Mouse (Mus musculus) neural tube, embryonic 11.5 days (tissue): Measurements from ENCODE around the gene Tdrd5. TPM values are rescaled to one million over a fixed set of nuclear protein-coding genes. Genes with fewer than 3 reads are reported as not detected.

Experiments used
- ATAC-seq: fragments of 200-750 bp; cut with Nextera tagmentation; 2 replicates; pipeline ENCODE4 v1.8.0; 2017; ENCODE audit warnings: moderate number of reproducible peaks, mild to moderate bottlenecking, moderate TSS enrichment, moderate library complexity; ENCODE audit not compliant: insufficient read depth, low FRiP score, low TSS enrichment
- DNase-seq: peaks from one replicate; pipeline ENCODE4 v3.0.0-alpha.2; 2015; ENCODE audit warnings: low spot score
- H3K27ac ChIP-seq: fragments of 300-500 bp; sonication (generic); 2 replicates; pipeline ENCODE4 v1.5.1; 2014; ENCODE audit warnings: low read depth, mild to moderate bottlenecking, low read length
- H3K27me3 ChIP-seq: fragments of 300-500 bp; sonication (generic); 2 replicates; pipeline ENCODE4 v1.6.1; 2014; ENCODE audit warnings: mild to moderate bottlenecking, low read length, mixed read lengths; ENCODE audit not compliant: control insufficient read depth, insufficient read depth
- H3K36me3 ChIP-seq: fragments of 300-500 bp; sonication (generic); 2 replicates; pipeline ENCODE4 v1.6.1; 2014; ENCODE audit warnings: mild to moderate bottlenecking, low read length, moderate library complexity, mixed read lengths; ENCODE audit not compliant: control insufficient read depth, insufficient read depth
- H3K4me1 ChIP-seq: fragments of 300-500 bp; sonication (generic); 2 replicates; pipeline ENCODE4 v1.6.1; 2014; ENCODE audit warnings: low read length, mixed read lengths; ENCODE audit not compliant: control insufficient read depth, insufficient read depth
- H3K4me2 ChIP-seq: fragments of 300-500 bp; sonication (generic); 2 replicates; pipeline ENCODE4 v1.6.1; 2014; ENCODE audit warnings: low read depth, mild to moderate bottlenecking, moderate library complexity
- H3K4me3 ChIP-seq: fragments of 300-500 bp; sonication (generic); 2 replicates; pipeline ENCODE4 v1.5.1; 2014; ENCODE audit warnings: low read depth, low read length
- H3K9ac ChIP-seq: fragments of 300-500 bp; sonication (generic); 2 replicates; pipeline ENCODE4 v1.6.1; 2014; ENCODE audit warnings: mild to moderate bottlenecking, low read length
- H3K9me3 ChIP-seq: fragments of 300-500 bp; sonication (generic); 2 replicates; pipeline ENCODE4 v1.6.1; 2016; ENCODE audit warnings: low read length; ENCODE audit not compliant: control insufficient read depth
- WGBS: fragments of 180-500 bp; shearing (Covaris S2); extraction: QIAGEN DNeasy Blood & Tissue Kit; methylation state at CpG from one replicate; pipeline ENCODE4 v1.1.7; 2014; 5-methylcytosine and 5-hydroxymethylcytosine counted together
- polyA plus RNA-seq: library from polyadenylated mRNA; unstranded; fragments of >200 nt; fragmentation: Nextera tagmentation; extraction: Ambion mirVana; gene quantifications from 2 replicates; pipeline ENCODE4 v1.2.1, GENCODE M21; 2014

The Tdrd5 gene
- 0.07 TPM in 1 of 2 replicates, not detected in the other for polyA plus RNA-seq

DNA sequence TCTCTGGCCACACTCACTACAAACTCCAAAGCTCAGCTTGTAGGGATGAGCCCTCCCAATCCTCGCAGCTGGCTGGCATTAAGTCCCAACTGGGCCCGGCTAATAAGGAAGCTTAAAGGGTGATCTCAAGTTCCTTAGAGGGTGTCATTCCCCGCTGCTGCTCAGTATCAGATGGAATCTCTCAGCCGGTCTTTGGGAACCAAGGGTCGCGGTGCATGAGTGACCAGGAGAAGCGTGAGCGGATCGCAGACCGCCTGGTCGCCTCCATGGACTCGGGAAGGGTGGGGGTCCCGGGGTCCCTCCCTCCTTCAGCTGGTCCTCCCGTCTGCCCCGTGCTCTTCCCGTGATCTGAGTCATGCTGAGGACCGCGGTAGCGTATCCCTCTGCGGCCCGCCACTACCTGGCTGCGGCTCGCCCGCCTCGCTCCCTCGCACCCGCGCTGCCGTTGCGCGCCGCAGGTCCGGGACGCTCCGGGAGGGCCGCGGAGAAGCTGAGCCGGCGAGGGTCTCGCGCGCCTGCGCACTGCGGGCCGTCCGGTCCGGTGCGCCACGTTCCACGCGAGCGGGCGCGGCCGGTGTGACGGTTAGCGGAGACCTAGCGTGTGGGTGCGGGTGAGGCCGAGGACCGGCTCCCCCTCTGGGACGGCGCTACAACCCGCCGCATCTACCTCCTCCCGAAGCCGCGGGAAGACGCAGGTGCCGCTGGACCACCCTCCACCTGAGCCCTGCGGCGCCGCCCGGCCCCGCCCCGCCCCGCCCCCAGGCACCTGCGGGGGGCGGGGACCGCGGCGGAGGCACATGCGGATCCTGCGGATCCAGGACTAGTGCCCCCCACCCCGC lies at the start of gene Tdrd5:
Gene Tdrd5 (minus strand): TSS at position 754 of the 839 bp plus-strand sequence.
- WGBS: under 1% methylated on average over 68 of the region's 85 CpGs
- H3K27ac ChIP-seq: no peak within 1 kb of the TSS
- H3K36me3 ChIP-seq: no peaks in the 10 kb centered on the region
- peak; percentile 65 for DNase-seq
- peak within 1 kb of the TSS; percentile 69 for H3K4me3 ChIP-seq
- ATAC-seq: peak; percentile 65
- no peaks in the 10 kb centered on the region; the same call in 1 of the 2 replicates for H3K4me1 ChIP-seq
- H3K9ac ChIP-seq: peak within 1 kb of the TSS; percentile 39
- no peaks in the 10 kb centered on the region for H3K9me3 ChIP-seq
- H3K4me2 ChIP-seq: peak within 1 kb of the TSS; percentile 99
- H3K27me3 ChIP-seq: peaks cover 31% of the 10 kb centered on the region

DNA sequence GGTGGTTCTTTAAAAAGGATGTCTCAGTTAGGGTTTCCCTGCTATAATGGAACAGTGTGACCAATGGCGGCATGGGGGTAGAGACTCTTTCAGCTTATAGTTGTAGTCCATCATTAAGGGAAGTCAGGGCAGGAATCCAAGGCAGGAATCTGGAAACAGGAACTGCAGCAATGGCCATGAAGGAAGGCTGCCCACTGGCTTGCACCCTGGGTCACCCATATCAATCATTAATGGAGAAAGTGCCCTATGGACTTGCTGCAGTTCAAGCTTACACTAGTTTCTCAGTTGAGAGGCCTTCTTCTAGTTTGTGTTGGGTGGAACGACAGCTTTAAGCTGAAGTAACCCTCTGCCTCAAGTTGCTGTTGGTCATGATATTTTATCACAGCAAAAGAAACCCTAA lies 49.0 kb upstream of the Tdrd5 start:
- Histone ChIP-seq H3K4me3 (no peak overlapping the region), H3K36me3 (no peaks in the 10 kb centered on the region), H3K9me3 (no peaks in the 10 kb centered on the region), H3K27ac (no peak overlapping the region), H3K27me3 (no peaks in the 10 kb centered on the region), H3K4me1 (no peaks in the 10 kb centered on the region), H3K4me2 (no peak overlapping the region), H3K9ac (no peak overlapping the region)
- ATAC-seq: no peak
- WGBS: 95% methylated on average over 2 of the region's 2 CpGs
- no peak for DNase-seq

DNA sequence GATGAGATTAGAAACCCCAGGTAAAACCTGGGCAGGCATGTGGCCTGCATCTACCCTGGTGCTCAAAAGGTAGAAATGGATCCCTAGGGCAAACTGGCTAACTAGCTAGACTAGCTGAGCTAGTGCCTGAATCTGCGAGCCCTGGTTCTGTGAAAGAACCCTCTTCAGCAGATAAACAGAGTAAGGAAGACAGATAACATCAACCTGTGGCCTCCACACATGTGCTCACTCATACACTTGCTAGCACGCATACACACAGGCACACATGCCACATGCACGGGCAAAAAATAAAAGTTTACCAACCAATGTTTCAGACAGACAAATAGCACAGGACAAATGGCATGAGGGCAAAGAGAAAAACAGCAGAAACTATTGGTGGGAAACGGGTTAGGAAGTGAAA lies 47.0 kb upstream of the Tdrd5 start:
- no peak overlapping the region for H3K4me2 ChIP-seq
- no peaks in the 10 kb centered on the region for H3K4me1 ChIP-seq
- H3K9ac ChIP-seq: no peak overlapping the region
- no peak for ATAC-seq
- no peak overlapping the region for H3K27ac ChIP-seq
- H3K27me3 ChIP-seq: no peaks in the 10 kb centered on the region
- 88% methylated on average over 4 of the region's 4 CpGs for WGBS
- no peak overlapping the region for H3K4me3 ChIP-seq
- DNase-seq: no peak
- H3K36me3 ChIP-seq: no peaks in the 10 kb centered on the region
- H3K9me3 ChIP-seq: no peaks in the 10 kb centered on the region

DNA sequence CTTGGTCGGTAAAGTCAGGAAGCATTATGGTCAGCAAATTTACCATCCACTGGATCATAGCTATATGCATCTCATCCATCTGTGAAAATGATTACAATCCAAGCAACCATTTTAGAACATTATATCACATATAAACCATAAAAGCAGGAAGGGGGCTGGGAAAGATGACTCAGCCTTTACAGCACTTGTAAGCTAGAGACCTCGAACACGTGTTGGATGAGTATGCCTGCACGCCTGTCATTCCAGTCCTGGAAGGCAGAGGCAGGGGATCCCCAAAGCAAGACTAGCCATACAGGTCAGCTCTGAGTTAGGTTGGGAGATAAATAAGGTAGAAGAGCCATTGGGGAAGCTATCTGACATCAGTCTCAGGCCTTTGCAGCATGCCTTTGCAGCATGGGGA lies 45.6 kb upstream of the Tdrd5 start:
- Histone ChIP-seq H3K4me1 (no peaks in the 10 kb centered on the region), H3K4me3 (no peak overlapping the region), H3K4me2 (no peak overlapping the region), H3K27ac (no peak overlapping the region), H3K36me3 (no peaks in the 10 kb centered on the region), H3K27me3 (no peaks in the 10 kb centered on the region), H3K9ac (no peak overlapping the region), H3K9me3 (no peaks in the 10 kb centered on the region)
- WGBS: 85% methylated on average over 4 of the region's 4 CpGs
- ATAC-seq (no peak), DNase-seq (no peak)

DNA sequence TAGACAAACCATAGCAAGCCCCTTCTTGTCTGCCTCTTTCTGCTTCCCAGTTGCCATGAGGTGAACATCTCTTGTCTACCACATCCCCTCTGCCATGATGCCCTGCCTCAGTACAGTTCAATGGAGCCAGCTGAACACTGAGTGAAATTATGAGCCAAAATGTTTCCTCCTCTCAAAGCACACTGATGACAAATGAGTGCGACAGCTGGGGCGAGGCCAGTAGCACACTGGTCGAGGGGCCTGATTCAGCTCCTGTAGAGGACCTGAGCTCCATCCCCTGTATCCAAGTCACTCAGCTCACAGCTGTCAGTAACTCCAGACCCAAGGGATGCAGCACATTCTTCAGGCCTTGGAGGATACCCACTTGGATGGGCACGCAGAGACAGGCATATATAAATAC lies 42.2 kb upstream of the Tdrd5 start:
- Histone ChIP-seq H3K36me3 (no peaks in the 10 kb centered on the region), H3K27ac (no peak overlapping the region), H3K27me3 (no peaks in the 10 kb centered on the region), H3K9ac (no peak overlapping the region), H3K9me3 (no peaks in the 10 kb centered on the region), H3K4me2 (no peak overlapping the region), H3K4me1 (no peaks in the 10 kb centered on the region), H3K4me3 (no peak overlapping the region)
- ATAC-seq (no peak), DNase-seq (no peak)
- WGBS: 89% methylated on average over 4 of the region's 4 CpGs

DNA sequence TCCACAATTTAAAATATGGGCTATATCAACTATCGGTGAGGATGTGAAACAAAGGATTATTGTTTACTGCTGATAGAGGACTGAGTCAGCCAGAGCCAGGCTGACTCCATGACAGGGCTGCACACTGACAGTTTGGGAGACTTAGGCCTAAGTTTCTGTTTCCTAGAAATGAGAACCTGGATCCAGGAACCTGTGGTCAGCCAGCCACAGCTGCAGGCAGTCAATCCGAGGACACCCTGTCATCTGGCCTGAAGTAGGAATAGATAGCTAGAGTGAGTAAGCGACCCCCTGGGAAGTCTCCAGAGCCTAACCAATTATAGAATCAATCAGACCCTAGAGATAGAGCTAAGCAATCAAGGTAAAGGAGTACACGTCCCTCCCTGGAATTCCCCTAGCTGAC lies 41.0 kb upstream of the Tdrd5 start:
- H3K4me1 ChIP-seq: no peaks in the 10 kb centered on the region
- no peak for ATAC-seq
- H3K27me3 ChIP-seq: no peaks in the 10 kb centered on the region
- no peak overlapping the region for H3K4me2 ChIP-seq
- no peaks in the 10 kb centered on the region for H3K36me3 ChIP-seq
- no peak for DNase-seq
- H3K27ac ChIP-seq: no peak overlapping the region
- 72% methylated on average over 4 of the region's 4 CpGs for WGBS
- no peak overlapping the region for H3K9ac ChIP-seq
- no peaks in the 10 kb centered on the region for H3K9me3 ChIP-seq
- no peak overlapping the region for H3K4me3 ChIP-seq

DNA sequence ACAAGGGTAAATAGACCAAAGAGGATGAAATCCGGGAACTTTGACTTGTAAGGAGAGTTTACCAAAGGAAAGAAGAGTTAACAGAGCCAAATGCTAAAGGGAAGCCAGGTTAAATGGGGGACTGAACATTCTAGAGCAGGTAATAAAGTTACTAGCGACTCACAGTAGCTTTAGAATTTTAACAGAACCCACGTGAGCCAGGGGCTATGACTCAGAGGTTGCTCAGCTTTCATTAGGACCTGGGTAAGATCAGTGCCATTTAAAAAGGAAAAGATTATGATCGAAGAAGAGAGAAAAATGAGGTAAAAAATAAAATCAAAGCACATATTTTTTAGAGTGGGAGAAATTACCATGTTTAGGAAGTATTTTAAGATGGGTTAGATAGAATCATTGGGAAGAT lies 37.4 kb upstream of the Tdrd5 start:
- 81% methylated on average over 4 of the region's 4 CpGs for WGBS
- Histone ChIP-seq H3K27me3 (no peaks in the 10 kb centered on the region), H3K9ac (no peak overlapping the region)

DNA sequence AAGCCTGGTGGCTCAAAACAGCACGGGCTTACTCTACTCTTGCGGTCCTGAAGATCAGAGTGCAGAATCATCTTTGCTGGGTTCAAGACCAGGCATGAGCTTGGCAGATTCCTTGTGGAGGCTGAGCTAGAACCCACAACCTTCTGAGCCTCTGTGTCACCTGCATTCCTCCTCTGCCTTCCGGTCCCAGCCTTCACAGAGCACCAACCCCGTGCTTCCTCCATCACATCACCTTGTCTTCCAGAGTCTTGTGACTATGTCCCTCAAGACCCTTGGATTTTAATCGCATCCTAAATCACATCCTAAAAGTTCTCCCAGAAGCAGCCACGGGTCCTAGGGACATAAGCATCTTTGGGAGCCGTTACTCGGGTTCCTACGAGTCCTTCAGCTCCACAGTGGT lies 19.7 kb upstream of the Tdrd5 start:
- Histone ChIP-seq H3K36me3 (no peaks in the 10 kb centered on the region), H3K27me3 (no peaks in the 10 kb centered on the region), H3K9me3 (no peaks in the 10 kb centered on the region), H3K4me3 (no peak overlapping the region), H3K9ac (no peak overlapping the region), H3K27ac (no peak overlapping the region), H3K4me1 (no peaks in the 10 kb centered on the region), H3K4me2 (no peak overlapping the region)
- 91% methylated on average over 9 of the region's 9 CpGs for WGBS
- DNase-seq (no peak), ATAC-seq (no peak)

More for the DNA sequence above, 37.4 kb upstream of the Tdrd5 start:
- Histone ChIP-seq H3K36me3 (no peaks in the 10 kb centered on the region), H3K9me3 (no peaks in the 10 kb centered on the region), H3K4me1 (no peaks in the 10 kb centered on the region), H3K27ac (no peak overlapping the region), H3K4me2 (no peak overlapping the region), H3K4me3 (no peak overlapping the region)
- DNase-seq: no peak
- ATAC-seq: no peak

DNA sequence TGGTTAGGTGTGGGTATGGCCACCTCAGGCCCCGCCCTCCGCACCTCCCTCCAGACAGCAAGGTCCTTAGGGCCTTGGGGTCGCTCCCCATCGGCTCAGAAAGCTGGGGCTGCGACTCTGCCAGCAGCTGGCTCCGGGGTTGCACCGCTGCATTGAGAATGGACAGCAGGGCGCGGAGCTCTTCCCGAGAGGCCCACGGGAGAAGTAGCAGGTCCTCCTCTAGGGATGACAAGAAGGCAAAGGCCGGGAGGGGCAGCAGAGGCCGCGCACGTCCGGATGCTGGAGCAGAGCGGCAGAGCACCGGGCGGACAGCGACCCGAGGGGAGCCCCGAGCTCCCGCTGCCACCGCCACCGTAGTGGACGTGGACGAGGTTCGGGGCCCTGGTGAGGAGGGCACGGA lies 7.2 kb upstream of the Tdrd5 start, which contains the start of gene Nphs2:
Gene Nphs2 (plus strand): TSS at position 98 of the 400 bp plus-strand sequence.
- Histone ChIP-seq H3K4me2 (peak within 1 kb of the TSS; percentile 40), H3K27me3 (peaks cover 24% of the 10 kb centered on the region), H3K4me1 (peaks cover 4% of the 10 kb centered on the region; the same call in 1 of the 2 replicates), H3K4me3 (peak within 1 kb of the TSS; percentile 22), H3K9ac (peak within 1 kb of the TSS; percentile 26; the same call in 1 of the 2 replicates), H3K36me3 (no peaks in the 10 kb centered on the region), H3K9me3 (no peaks in the 10 kb centered on the region), H3K27ac (no peak within 1 kb of the TSS)
- 3% methylated on average over 29 of the region's 29 CpGs for WGBS
- DNase-seq (peak; percentile 17), ATAC-seq (no peak)
